Mouse (Mus musculus) adrenal gland, adult 2 months (tissue): ENCODE data around the gene Magix. TPM values are rescaled to one million over a fixed set of nuclear protein-coding genes. Genes with fewer than 3 reads are reported as not detected.
"Not testable (repeated sequence)": the region's sequence is repeated elsewhere in the genome, so short reads cannot be mapped to it uniquely, and the experiment has no call there.

Experiments
- DNase-seq: peaks from one replicate; pipeline ENCODE4 v3.0.0; 2021
- long read RNA-seq: library from polyadenylated mRNA; stranded (forward); transcript quantifications from one replicate; pipeline ENCODE4 v2.0.0, GENCODE M21; 2021
- polyA plus RNA-seq: library from polyadenylated mRNA; depleted of rRNA; stranded (reverse); fragments of >200 nt; gene quantifications from 2 replicates; pipeline ENCODE4 v1.2.3, GENCODE M21; 2012; rRNA removed
- total RNA-seq, 2 experiments: library from RNA; stranded (reverse); gene quantifications; 2 replicates each; pipeline ENCODE4 v1.2.3; 2021

The Magix gene
- total RNA-seq (under 1 TPM; 0.35 to 0.76 TPM), polyA plus RNA-seq (0.77 and 2.5 TPM in 2 replicates)
- long read RNA-seq, partial matches to known transcripts = 0 of 1 reads
- long read RNA-seq, other reads (novel, unspliced or antisense) = 1 of 1 reads

DNA sequence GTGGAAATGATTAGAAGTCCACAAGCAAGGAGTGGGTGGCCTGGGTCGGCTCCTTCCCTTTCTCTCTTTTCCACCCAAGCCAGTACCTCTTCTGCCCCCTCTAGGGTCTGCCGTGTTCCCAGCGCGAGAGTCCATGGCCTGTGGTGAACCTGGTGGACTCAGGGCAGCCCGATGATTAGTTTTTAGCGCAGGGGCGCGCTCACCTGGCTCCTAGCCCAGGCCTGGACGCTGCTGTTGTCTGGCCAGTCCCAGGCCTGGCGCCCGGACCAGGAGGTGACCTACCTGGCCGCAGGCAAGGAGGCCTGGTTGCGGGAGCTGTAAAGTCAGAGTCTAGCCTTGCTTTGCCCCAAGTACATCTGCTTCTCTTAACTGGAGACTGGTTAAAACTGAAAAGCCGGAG lies at the start of gene Magix:
Gene Magix (minus strand): TSS at position 388 of the 400 bp plus-strand sequence.
- DNase-seq = no peak

- DNase-seq = no peak
These were observed 47.8 kb upstream of the Magix start for GRCm38 (mm10) chrX:7728922-7729265.

- DNase-seq = peak; percentile 87
These were observed 47.3 kb upstream of the Magix start, which contains the start of gene Praf2 for GRCm38 (mm10) chrX:7728215-7728921. Praf2 (plus strand) TSS chrX:7728439.

GRCm38 (mm10) chrX:7727176-7727575 lies 46.1 kb upstream of the Magix start:
- peak; percentile 50 for DNase-seq

- no peak for DNase-seq
These were observed 44.8 kb upstream of the Magix start for GRCm38 (mm10) chrX:7725841-7726240.

DNA sequence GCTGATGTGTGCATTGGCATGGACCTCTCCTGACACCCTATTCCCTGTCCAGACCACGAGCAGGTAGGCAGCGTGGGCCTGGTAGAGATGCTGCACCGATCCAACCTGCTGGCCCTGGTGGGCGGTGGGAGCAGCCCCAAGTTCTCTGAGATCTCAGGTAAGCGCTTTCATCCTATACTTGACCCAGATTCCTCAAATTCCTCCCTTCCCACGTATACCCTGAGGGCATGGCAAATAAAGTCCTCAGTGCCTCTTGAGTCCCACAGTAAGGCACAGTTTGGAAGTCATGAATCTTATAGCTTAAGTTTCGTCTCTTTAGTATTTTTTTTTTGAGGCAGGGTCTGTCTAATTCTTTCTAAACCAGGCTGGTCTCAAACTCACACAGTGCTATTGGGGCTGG lies 43.1 kb upstream of the Magix start:
- DNase-seq = no peak

DNA sequence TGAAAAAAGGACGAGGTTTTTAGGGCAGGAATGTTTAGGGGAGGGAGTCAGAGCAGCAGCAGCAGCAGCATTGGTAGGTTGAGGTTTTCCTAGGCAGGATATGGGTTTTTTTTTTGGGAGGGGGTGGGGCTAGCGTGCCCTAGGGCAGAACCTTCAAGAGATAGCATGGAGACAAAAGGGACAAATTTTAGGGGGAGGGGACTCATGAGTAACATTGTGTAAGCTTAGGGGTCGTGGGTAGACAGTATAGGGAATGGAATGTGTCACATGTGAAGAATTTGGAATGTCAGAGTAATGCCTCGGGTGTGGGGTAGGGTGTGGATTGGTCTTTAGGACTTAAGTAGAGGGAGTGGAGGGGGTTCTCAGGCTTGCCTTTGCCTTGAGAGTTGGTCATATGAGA lies 41.6 kb upstream of the Magix start:
- DNase-seq = no peak

DNA sequence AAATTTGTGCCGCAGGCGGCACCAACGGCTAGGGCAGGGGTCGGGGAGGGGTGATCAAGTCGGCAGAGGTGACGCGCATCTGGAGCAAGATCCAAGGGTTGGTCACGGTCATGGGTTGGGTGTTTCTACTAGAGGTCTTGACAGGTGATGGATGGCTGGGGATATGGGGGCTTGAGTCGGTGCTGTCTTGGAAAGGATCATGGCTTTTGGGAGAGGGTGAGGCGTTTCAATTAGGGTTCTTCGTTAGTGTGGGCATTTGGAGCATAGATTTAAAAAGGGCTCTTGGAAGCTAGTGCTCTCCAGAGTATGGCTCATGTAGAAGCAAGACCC lies 41.2 kb upstream of the Magix start:
- no peak for DNase-seq

DNA sequence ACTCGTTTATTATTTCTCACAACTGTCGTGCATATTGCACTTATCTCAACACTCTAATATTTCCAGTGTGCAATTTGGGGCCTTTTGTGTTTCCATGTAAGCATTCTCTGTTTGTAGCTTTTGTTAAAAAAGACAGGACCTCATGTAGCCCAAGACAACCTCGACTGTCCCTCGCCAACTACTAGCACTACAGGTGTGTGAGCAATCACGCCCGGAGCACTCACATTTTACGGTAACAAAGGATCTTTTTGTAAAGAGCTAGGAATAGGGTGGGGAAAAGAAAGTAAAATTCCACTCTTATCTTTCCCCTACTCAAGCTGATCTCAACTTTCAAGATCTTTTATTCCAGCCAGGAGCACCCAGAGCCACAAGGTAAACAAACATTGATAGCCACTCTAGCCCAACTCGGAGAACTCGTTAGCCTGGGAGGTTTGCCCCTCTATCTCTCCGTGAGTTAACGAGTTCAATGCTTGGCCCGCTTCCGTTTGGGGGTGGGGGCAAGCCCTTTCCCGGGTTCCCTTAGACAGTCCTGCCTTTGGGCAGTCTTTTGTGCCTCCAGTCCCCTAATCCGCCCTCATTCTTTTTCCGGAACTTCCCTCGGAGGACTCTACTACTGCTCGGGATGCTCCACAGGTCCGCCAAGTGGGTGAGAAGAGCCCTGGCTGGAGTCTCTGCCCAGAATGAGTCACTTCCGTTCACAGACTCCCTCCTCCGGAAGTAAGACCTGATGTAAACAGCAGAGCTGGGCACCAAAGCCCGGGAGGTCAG lies 40.6 kb upstream of the Magix start, which contains the start of gene Gm45208:
Gene Gm45208 (plus strand): TSS at position 732 of the 768 bp plus-strand sequence.
- peak; percentile 79 for DNase-seq

DNA sequence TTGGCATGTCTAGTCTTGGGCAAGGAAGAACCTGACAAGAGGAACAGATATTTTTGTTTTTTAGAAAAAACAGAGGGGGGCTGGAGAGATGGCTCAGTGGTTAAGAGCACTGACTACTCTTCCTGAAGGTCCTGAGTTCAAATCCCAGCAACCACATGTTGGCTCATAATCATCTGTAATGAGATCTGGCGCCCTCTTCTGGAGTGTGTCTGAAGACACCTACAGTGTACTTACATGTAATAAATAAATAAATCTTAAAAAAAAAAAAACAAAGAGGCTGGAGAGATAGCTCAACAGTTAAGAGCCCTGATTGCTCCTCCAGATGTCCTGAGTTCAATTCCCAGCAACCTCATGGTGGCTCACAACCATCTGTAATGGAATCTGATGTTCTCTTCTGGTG lies 35.0 kb upstream of the Magix start:
- not testable (repeated sequence) for DNase-seq

- DNase-seq = peak; percentile 93
These were observed 33.3 kb upstream of the Magix start, which contains the start of gene Wdr45 for GRCm38 (mm10) chrX:7714135-7714899. Wdr45 (plus strand) TSS chrX:7714333.

- not testable (repeated sequence) for DNase-seq
These were observed 32.7 kb upstream of the Magix start for GRCm38 (mm10) chrX:7713764-7714134.

DNA sequence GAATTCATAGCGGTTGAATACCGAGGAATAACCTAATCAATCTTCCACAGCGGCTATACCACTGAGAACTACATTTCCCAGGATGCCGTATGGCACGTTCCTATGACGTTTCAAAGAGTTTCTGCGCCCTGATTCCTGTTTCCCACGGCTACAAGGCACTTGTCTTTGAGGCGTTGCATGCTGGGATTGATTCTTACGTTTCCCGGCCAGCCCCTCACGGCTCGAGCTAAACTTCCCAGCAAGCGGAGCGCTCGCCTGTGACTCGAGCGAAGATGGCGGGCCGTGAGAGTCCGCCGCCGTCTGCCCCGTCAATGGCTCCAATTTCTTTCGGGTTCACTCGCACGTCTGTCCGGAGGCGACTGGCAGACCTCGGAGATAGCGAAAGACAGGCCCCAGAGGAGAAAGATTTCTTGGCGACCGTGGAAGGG lies 15.9 kb upstream of the Magix start, which contains the start of gene Gpkow:
Gene Gpkow (plus strand): TSS at position 178 of the 428 bp plus-strand sequence.
- peak; percentile 88 for DNase-seq

- no peak for DNase-seq
These were observed 15.5 kb upstream of the Magix start for GRCm38 (mm10) chrX:7696520-7696919.

DNA sequence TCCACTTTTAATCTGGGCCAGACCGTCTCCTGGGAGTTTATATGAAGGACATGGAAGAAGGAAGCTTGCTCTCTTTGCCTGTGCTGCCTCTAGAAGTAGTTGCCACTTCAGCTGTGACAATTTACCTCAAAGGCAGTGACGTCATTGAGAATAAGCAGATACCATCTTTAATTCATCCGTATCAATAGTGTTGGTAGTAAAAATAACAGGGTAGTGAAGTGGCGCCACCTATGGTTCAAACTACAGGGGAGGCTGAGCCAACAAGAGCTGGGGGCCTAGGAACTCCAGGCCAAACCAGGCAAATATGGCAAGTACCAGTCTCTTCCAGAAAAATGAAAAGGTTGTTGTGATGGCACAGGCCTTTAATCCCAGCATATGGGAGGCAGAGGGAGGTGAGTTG lies 11.8 kb upstream of the Magix start:
- DNase-seq = no peak

- DNase-seq = no peak
These were observed 9.4 kb upstream of the Magix start for GRCm38 (mm10) chrX:7690486-7690885.

DNA sequence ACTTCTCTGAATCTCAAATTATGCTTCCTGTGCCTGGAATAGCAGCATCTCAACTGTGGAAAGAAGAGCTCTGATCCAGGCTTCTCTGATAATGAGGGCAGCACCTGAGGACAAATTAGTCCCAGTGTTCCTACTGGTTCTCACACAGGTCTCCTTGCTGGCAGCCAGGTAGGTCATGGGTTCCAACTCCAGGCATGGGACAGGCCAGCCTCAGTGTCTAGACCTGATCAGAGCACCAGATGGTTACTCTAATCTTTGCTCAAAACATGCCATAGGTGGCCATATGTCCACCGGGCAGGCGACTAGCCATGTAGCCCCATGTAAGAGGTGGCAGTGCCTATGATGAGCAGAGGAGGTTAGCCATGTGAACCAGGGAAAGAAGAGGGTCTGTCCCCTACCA lies 7.3 kb upstream of the Magix start:
- no peak for DNase-seq

DNA sequence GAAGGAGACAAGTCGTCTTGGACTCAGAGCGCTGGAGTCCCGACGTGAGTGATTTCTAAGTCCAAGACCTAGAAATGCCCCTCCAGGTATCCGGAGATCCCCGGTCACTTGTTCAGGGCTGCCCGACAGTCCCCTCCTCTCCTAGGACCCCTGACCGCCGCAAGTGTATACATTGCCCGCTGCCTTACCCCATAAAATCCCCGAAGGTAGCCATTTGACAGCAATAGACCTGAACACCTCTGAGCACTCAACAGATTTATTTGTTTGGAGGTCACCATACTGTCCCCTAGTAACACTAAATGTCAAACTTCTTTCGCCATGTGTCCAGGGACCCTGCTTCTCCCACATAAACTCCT lies 1.0 kb downstream of the Magix start:
- DNase-seq = no peak

DNA sequence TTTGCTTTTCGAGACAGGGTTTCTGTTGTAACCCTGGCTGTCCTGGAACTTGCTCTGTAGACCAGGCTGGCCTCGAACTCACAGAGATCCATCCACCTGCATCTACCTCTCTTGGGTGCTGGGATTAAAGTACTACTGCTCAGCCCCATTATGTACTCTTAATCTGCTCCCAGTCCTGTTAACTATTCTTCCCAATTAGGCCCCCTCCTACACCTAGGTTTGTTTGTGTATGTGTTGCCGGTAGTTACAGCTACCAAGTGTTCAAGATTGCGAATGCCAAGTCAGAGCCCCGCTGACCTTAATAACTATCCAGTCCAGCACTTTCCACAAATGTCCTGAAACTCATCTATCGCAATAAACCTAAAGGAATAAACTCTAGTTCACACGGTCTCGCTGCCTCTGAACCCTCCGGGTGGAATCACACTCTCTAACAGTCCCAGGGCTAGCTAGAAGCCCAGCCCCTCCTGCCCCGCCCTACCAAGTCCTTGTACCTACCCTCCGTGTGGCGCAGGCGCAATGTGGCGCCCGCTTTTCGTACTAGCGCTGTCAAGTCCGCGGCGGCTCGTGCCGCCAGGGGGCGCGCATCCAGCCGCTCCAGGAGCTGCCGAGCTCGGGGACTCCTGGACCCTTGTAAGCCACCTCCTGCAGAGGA lies 1.5 kb downstream of the Magix start:
- peak; percentile 93 for DNase-seq

DNA sequence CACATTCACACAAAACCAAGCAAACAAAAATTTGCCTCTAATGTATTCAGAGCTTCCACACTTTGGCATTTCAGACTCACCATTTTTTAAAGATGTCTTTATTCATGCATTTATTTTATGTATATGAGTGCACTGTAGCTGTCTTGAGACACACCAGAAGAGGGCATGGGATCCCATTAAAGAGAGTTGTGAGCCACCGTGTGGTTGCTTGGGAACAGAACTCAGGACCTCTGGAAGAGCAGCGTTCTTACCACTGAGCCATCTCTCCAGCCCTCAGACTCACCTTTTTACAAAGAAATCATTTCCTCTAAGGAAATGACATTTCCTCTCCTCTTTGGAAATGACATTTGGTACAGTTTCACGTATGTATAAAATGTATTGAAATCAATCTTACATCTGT lies 2.1 kb downstream of the Magix start:
- DNase-seq = no peak

DNA sequence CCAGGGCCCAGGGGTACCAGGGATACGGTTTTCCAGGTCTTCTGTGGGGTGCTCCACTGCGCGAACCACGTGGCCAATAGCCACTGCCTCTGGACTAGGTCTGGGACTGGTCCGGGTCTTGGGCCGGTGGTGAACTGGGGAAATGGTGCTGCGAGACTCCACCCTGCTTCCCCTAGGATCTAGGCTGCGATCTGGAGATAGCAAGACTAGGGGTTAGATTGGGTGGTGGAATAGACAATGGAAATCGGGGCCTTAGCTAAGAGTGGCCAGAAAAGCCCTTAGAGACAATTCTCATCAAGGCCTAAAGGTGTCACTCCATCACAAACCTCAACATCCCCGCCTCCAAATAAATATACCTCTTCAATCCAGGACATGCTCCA lies 6.1 kb downstream of the Magix start:
- DNase-seq = no peak
